Mouse (Mus musculus) erythroblast, embryonic 14.5 days (primary cell): ENCODE measurements around the gene Ptprn2.

Source experiments
- GATA1 ChIP-seq: IDR thresholded peaks from 2 replicates; pipeline ENCODE4 v1.6.1; 2012; ENCODE audit warnings: low read length, inconsistent platforms, mixed read lengths
- TAL1 ChIP-seq: IDR thresholded peaks from 3 replicates; pipeline ENCODE4 v1.6.1; 2012; ENCODE audit warnings: low read length, inconsistent platforms, mixed read lengths

DNA sequence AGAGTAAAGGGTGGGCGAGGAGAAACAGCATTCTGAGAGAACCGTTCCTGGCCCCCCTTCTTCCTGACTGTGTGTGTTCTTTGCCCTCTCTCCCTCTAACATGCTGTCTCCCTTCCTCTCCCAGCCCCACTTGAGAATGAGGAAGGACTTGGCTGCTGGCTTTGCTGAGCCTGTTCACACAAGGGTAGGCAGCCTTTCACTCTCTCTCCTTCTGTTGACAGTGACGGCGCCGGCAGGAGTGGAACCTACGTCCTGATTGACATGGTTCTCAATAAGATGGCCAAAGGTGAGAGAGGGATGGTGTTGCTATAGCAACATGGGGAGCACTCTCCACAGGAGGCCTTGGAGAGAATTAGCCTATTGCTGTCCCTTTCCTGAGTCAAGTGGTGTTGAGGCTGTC lies 769.8 kb downstream of the Ptprn2 start:
- TF ChIP-seq GATA1 (no peak), TAL1 (no peak)
